Mouse (Mus musculus): ENCODE measurements around the gene Dvl1.

The Dvl1 gene

GRCm38 (mm10) chr4:155846871-155847578, at the start of gene Dvl1:
TSS of gene Dvl1 (plus strand) at chr4:155847402.
- Histone ChIP-seq H3K36me3 (ENCODE audit: control insufficient read depth, insufficient read depth, low read length, poor library complexity, severe bottlenecking) (no peaks in the 10 kb centered on the region), H3K27me3 (ENCODE audit: control insufficient read depth, insufficient read depth, low read length, poor library complexity, severe bottlenecking) (no peaks in the 10 kb centered on the region)
- peak; percentile 95 for DNase-seq (ENCODE audit: low read depth, low spot score)

DNA sequence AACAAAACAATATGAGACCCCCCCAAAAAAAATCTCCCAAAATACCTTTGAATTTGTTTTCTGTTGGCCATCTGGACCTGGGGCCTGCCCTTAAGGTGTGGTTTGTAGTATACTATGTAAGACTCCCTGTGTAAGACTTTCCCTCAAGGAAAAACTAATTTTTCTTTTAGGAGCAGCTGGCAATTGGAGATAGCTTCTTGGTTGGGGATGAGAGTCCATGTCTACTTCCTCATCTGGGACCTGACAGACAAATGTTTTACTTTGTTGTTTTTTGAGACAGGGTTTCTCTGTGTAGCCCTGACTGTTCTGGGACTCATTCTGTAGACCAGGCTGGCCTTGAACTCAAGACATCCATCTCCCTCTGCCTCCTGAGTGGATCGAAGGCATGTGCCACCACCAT, 45.1 kb upstream of the Dvl1 start:
- H3K36me3 ChIP-seq (ENCODE audit: control insufficient read depth, insufficient read depth, low read length, poor library complexity, severe bottlenecking), result no peaks in the 10 kb centered on the region; the same call in 1 of the 2 replicates
- DNase-seq (ENCODE audit: low read depth, low spot score), result no peak
- H3K27me3 ChIP-seq (ENCODE audit: control insufficient read depth, insufficient read depth, low read length, poor library complexity, severe bottlenecking), result no peaks in the 10 kb centered on the region; the same call in 1 of the 2 replicates

DNA sequence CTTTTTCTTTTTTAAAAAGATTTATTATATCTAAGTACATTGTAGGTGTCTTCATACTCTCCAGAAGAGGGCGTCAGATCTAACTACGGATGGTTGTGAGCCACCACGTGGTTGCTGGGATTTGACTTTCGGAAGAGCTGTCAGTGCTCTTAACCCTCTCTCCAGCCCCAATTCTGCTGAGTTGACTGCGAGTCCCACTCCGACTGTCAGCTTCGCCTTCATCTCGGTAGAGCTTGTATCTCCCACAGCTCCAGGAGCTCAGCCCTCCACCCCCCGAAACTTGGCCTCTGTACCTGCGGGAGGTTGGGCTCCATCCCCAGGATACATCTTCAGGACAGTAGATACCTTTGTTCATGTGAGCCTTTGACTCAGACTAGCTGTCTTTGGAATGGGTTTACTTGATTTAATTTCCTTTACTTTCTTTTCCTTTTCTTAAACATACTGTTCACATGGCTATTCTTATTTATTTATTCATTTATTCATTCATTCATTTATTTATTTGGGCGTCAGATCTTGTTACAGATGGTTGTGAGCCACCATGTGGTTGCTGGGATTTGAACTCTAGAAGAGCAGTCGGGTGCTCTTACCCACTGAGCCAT, 44.4 kb upstream of the Dvl1 start, which contains the start of gene Mrpl20:
TSS of gene Mrpl20 (plus strand) at position 138 of the 599 bp plus-strand sequence.
- Histone ChIP-seq H3K36me3 (ENCODE audit: control insufficient read depth, insufficient read depth, low read length, poor library complexity, severe bottlenecking) (peaks cover 2% of the 10 kb centered on the region), H3K27me3 (ENCODE audit: control insufficient read depth, insufficient read depth, low read length, poor library complexity, severe bottlenecking) (no peaks in the 10 kb centered on the region; the same call in 1 of the 2 replicates)
- DNase-seq (ENCODE audit: low read depth, low spot score), result peak; percentile 55

- Histone ChIP-seq H3K36me3 (ENCODE audit: control insufficient read depth, insufficient read depth, low read length, poor library complexity, severe bottlenecking) (peaks cover 2% of the 10 kb centered on the region), H3K27me3 (ENCODE audit: control insufficient read depth, insufficient read depth, low read length, poor library complexity, severe bottlenecking) (no peaks in the 10 kb centered on the region; the same call in 1 of the 2 replicates)
- peak; percentile 96 for DNase-seq (ENCODE audit: low read depth, low spot score)
These were observed 43.7 kb upstream of the Dvl1 start for GRCm38 (mm10) chr4:155803340-155804041.

GRCm38 (mm10) chr4:155807841-155808240, 39.4 kb upstream of the Dvl1 start:
- Histone ChIP-seq H3K27me3 (ENCODE audit: control insufficient read depth, insufficient read depth, low read length, poor library complexity, severe bottlenecking) (no peaks in the 10 kb centered on the region), H3K36me3 (ENCODE audit: control insufficient read depth, insufficient read depth, low read length, poor library complexity, severe bottlenecking) (peaks cover 6% of the 10 kb centered on the region)
- DNase-seq (ENCODE audit: low read depth, low spot score), result no peak

GRCm38 (mm10) chr4:155811929-155812664, 35.1 kb upstream of the Dvl1 start, which contains the start of gene Ccnl2:
TSS of gene Ccnl2 (plus strand) at chr4:155812489.
- Histone ChIP-seq H3K36me3 (ENCODE audit: control insufficient read depth, insufficient read depth, low read length, poor library complexity, severe bottlenecking) (peaks cover 13% of the 10 kb centered on the region), H3K27me3 (ENCODE audit: control insufficient read depth, insufficient read depth, low read length, poor library complexity, severe bottlenecking) (no peaks in the 10 kb centered on the region)
- DNase-seq (ENCODE audit: low read depth, low spot score), result peak; percentile 98

DNA sequence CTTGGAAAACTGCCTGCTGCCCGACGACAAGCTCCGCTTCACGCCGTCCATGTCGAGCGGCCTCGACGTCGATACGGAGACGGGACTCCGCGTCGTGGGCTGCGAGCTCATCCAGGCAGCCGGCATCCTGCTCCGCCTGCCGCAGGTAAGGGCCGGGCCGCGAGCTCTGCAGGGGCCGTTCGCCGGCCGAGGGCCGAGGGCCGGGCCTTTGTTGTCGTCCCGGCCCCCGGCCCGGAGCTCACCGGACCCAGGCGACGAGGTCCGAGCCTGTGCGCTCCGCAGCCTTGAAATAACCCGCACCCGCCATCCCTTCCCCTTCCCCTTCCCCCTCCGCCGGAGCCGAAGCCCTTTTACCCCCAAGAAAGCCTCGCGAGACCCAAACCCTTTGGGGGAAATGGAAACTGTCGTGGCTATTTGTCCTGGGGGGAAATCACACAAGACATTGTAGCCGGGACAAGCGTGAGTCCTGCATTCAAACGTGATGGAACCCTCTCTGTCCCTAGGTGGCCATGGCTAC, 34.5 kb upstream of the Dvl1 start:
- peak; percentile 45 for DNase-seq (ENCODE audit: low read depth, low spot score)
- no peaks in the 10 kb centered on the region for H3K27me3 ChIP-seq (ENCODE audit: control insufficient read depth, insufficient read depth, low read length, poor library complexity, severe bottlenecking)
- peaks cover 14% of the 10 kb centered on the region for H3K36me3 ChIP-seq (ENCODE audit: control insufficient read depth, insufficient read depth, low read length, poor library complexity, severe bottlenecking)

- peaks cover 28% of the 10 kb centered on the region for H3K36me3 ChIP-seq (ENCODE audit: control insufficient read depth, insufficient read depth, low read length, poor library complexity, severe bottlenecking)
- no peak for DNase-seq (ENCODE audit: low read depth, low spot score)
- H3K27me3 ChIP-seq (ENCODE audit: control insufficient read depth, insufficient read depth, low read length, poor library complexity, severe bottlenecking), result no peaks in the 10 kb centered on the region
These were observed 29.7 kb upstream of the Dvl1 start for GRCm38 (mm10) chr4:155817533-155817932.

- DNase-seq (ENCODE audit: low read depth, low spot score), result peak; percentile 64
- H3K36me3 ChIP-seq (ENCODE audit: control insufficient read depth, insufficient read depth, low read length, poor library complexity, severe bottlenecking), result peaks cover 39% of the 10 kb centered on the region
These were observed 26.2 kb upstream of the Dvl1 start for GRCm38 (mm10) chr4:155821025-155821424.

DNA sequence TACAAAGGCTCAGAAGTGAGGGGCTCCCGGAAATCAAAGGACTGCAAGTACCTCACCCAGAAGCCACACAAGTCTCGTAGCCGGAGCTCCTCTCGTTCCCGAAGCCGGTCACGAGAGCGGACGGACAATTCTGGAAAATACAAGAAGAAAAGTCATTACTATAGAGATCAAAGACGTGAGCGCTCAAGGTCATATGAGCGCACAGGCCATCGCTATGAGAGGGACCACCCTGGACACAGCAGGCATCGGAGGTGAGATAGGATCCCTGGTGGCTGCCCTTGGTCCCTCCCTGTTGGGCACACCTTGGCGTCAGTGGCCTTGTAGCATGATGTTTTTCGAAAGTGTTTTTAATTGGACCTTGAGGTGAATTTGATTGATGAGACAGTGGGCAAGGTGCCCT, 23.8 kb upstream of the Dvl1 start:
- no peaks in the 10 kb centered on the region; the same call in 1 of the 2 replicates for H3K27me3 ChIP-seq (ENCODE audit: control insufficient read depth, insufficient read depth, low read length, poor library complexity, severe bottlenecking)
- no peak for DNase-seq (ENCODE audit: low read depth, low spot score)
- peaks cover 29% of the 10 kb centered on the region for H3K36me3 ChIP-seq (ENCODE audit: control insufficient read depth, insufficient read depth, low read length, poor library complexity, severe bottlenecking)

More at GRCm38 (mm10) chr4:155821025-155821424, 26.2 kb upstream of the Dvl1 start:
- no peaks in the 10 kb centered on the region; the same call in 1 of the 2 replicates for H3K27me3 ChIP-seq (ENCODE audit: control insufficient read depth, insufficient read depth, low read length, poor library complexity, severe bottlenecking)

DNA sequence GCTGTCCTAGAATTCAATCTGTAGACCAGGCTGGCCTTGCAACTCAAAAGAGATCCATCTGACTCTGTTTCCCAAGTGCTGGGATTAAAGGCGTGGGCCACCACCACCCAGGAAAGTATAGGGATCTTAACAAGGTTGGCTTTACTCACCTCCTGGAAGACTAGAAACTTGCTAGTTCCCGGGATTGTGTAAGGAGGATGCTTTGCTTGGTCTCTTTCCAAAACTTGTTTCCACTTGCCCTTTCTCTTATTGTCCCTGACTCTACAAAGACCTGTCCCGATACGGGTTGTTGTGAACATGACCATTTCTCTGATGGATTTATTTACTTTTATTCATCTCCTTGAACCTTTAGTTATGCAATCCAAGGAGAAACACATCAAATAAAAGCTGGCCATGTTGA, 17.3 kb upstream of the Dvl1 start:
- DNase-seq (ENCODE audit: low read depth, low spot score), result no peak
- peaks cover 3% of the 10 kb centered on the region; the same call in 1 of the 2 replicates for H3K36me3 ChIP-seq (ENCODE audit: control insufficient read depth, insufficient read depth, low read length, poor library complexity, severe bottlenecking)

GRCm38 (mm10) chr4:155830596-155830995, 16.6 kb upstream of the Dvl1 start:
- no peaks in the 10 kb centered on the region for H3K36me3 ChIP-seq (ENCODE audit: control insufficient read depth, insufficient read depth, low read length, poor library complexity, severe bottlenecking)
- no peak for DNase-seq (ENCODE audit: low read depth, low spot score)
- no peaks in the 10 kb centered on the region for H3K27me3 ChIP-seq (ENCODE audit: control insufficient read depth, insufficient read depth, low read length, poor library complexity, severe bottlenecking)

More for the DNA sequence above, 17.3 kb upstream of the Dvl1 start:
- no peaks in the 10 kb centered on the region for H3K27me3 ChIP-seq (ENCODE audit: control insufficient read depth, insufficient read depth, low read length, poor library complexity, severe bottlenecking)

DNA sequence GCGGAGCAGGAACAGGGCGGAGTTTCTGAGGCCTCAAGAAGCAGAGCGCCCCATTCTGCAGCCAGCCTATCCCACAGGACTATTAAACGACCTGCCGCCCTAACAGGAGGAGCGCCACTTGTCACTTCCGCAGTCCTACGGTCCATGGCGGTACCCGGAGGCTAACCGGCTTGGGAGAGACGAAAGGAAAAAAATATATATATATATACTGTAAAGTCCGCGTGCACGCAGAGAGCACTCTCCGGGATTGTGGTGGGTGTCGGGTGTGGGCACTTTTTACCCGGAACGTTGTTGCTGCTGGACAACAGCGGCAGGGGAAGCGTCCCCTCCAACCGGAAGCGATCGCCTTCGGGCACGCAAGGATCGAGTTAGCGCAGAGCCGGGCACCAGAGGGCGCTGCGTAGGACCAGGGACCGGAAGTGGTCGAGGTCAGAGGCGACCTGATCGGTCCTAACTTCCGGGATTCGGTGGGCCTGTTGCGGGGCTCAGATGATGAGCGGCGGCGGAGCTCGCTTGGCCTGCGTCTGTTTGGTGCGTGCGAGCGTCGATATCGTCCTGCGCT, 15.9 kb upstream of the Dvl1 start, which contains the start of gene Aurkaip1:
TSS of gene Aurkaip1 (plus strand) at position 68 of the 562 bp plus-strand sequence.
- Histone ChIP-seq H3K27me3 (ENCODE audit: control insufficient read depth, insufficient read depth, low read length, poor library complexity, severe bottlenecking) (no peaks in the 10 kb centered on the region), H3K36me3 (ENCODE audit: control insufficient read depth, insufficient read depth, low read length, poor library complexity, severe bottlenecking) (no peaks in the 10 kb centered on the region)
- DNase-seq (ENCODE audit: low read depth, low spot score), result peak; percentile 96

DNA sequence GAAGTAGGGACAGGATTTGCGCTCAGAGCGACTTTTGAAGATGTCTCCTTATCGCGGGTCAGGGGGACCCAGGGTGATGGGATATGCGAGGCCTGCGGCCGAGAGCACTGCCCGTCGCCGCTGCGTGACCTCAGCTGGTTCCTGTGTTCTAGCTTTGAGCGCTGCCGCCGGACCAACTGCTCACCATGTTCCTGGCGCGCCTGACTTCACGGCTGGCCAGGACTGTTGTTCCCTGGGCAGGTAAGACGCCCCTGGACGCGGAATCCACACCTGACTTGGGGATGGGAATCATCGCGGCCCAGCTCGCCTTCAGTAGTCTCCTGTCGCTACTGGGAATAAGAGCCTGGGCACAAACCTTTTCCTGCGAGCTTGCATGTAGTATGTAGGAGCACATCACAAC, 15.4 kb upstream of the Dvl1 start:
- DNase-seq (ENCODE audit: low read depth, low spot score), result no peak
- H3K36me3 ChIP-seq (ENCODE audit: control insufficient read depth, insufficient read depth, low read length, poor library complexity, severe bottlenecking), result no peaks in the 10 kb centered on the region
- no peaks in the 10 kb centered on the region for H3K27me3 ChIP-seq (ENCODE audit: control insufficient read depth, insufficient read depth, low read length, poor library complexity, severe bottlenecking)

Data from splenic B cell, adult 2 months (primary cell).